Mouse (Mus musculus): Measurements from ENCODE around the gene Tlr5. TPM values are rescaled to one million over a fixed set of nuclear protein-coding genes. Genes with fewer than 3 reads are reported as not detected.

The Tlr5 gene
- polyA plus RNA-seq, 1 experiment from 2014 or later, result 2.5 TPM

GRCm38 (mm10) chr1:182988646-182989045 lies 34.1 kb downstream of the Tlr5 start:
- Histone ChIP-seq H3K9me3 (ENCODE audit: control insufficient read depth, low read depth, low read length) (no peaks in the 10 kb centered on the region), H3K4me2 (replicated peaks; ENCODE audit: low read depth, low read length) (no peak overlapping the region), H3K27me3 (ENCODE audit: control insufficient read depth, insufficient read depth, low read length) (no peaks in the 10 kb centered on the region), H3K36me3 (ENCODE audit: control insufficient read depth, insufficient read depth, low read length) (no peaks in the 10 kb centered on the region), H3K4me3 (ENCODE audit: low read depth, low read length) (no peak overlapping the region), H3K4me1 (ENCODE audit: control insufficient read depth, insufficient read depth, low read length) (peaks cover 1% of the 10 kb centered on the region), H3K9ac (replicated peaks; ENCODE audit: low read depth, low read length) (no peak overlapping the region), H3K27ac (ENCODE audit: low read length) (no peak overlapping the region)
- ATAC-seq (ENCODE audit: insufficient number of reproducible peaks, insufficient read depth, low FRiP score, low read depth), result no peak
- WGBS, result 54% methylated on average over 3 of the region's 3 CpGs

- Histone ChIP-seq H3K4me2 (replicated peaks; ENCODE audit: low read depth, low read length) (no peak overlapping the region), H3K4me3 (ENCODE audit: low read depth, low read length) (no peak overlapping the region), H3K27me3 (ENCODE audit: control insufficient read depth, insufficient read depth, low read length) (no peaks in the 10 kb centered on the region), H3K9me3 (ENCODE audit: control insufficient read depth, low read depth, low read length) (no peaks in the 10 kb centered on the region), H3K36me3 (ENCODE audit: control insufficient read depth, insufficient read depth, low read length) (no peaks in the 10 kb centered on the region), H3K27ac (ENCODE audit: low read length) (no peak overlapping the region), H3K9ac (replicated peaks; ENCODE audit: low read depth, low read length) (no peak overlapping the region), H3K4me1 (ENCODE audit: control insufficient read depth, insufficient read depth, low read length) (no peaks in the 10 kb centered on the region)
- WGBS, result 77% methylated on average over 14 of the region's 14 CpGs
- 0 out of 2 replicates have a peak, but pooled peaks have one; percentile 42 for ATAC-seq (ENCODE audit: insufficient number of reproducible peaks, insufficient read depth, low FRiP score, low read depth)
Measured at GRCm38 (mm10) chr1:182990092-182990762, 35.6 kb downstream of the Tlr5 start.

GRCm38 (mm10) chr1:182991002-182991778 lies 36.6 kb downstream of the Tlr5 start:
- H3K36me3 ChIP-seq (ENCODE audit: control insufficient read depth, insufficient read depth, low read length), result no peaks in the 10 kb centered on the region
- no peak overlapping the region for H3K9ac ChIP-seq (replicated peaks; ENCODE audit: low read depth, low read length)
- ATAC-seq (ENCODE audit: insufficient number of reproducible peaks, insufficient read depth, low FRiP score, low read depth), result peak; percentile 75
- H3K4me1 ChIP-seq (ENCODE audit: control insufficient read depth, insufficient read depth, low read length), result no peaks in the 10 kb centered on the region
- no peak overlapping the region for H3K4me2 ChIP-seq (replicated peaks; ENCODE audit: low read depth, low read length)
- H3K27me3 ChIP-seq (ENCODE audit: control insufficient read depth, insufficient read depth, low read length), result no peaks in the 10 kb centered on the region
- no peaks in the 10 kb centered on the region for H3K9me3 ChIP-seq (ENCODE audit: control insufficient read depth, low read depth, low read length)
- H3K27ac ChIP-seq (ENCODE audit: low read length), result no peak overlapping the region
- WGBS, result 10% methylated on average over 7 of the region's 7 CpGs
- no peak overlapping the region for H3K4me3 ChIP-seq (ENCODE audit: low read depth, low read length)

Other genes starting within 250 kb of the Tlr5 start
- not detected in 2 replicates for gene Ccdc185, start 205.6 kb upstream of the Tlr5 start, polyA plus RNA-seq (2014; fragmentation: Nextera tagmentation; extraction: Ambion mirVana)
- gene Susd4, start 190.9 kb upstream of the Tlr5 start, polyA plus RNA-seq (2014; fragmentation: Nextera tagmentation; extraction: Ambion mirVana), result 18.9 and 19.5 TPM in 2 replicates

Measured in stomach, embryonic 14.5 days (tissue).